Mouse (Mus musculus): ENCODE measurements at regions not wholly inside any gene's neighbourhood (a gene's known extent, or its start where the extent isn't known, plus 50 kb on each side); places are given as distances from the start of the nearest gene placed in this dataset.

DNA sequence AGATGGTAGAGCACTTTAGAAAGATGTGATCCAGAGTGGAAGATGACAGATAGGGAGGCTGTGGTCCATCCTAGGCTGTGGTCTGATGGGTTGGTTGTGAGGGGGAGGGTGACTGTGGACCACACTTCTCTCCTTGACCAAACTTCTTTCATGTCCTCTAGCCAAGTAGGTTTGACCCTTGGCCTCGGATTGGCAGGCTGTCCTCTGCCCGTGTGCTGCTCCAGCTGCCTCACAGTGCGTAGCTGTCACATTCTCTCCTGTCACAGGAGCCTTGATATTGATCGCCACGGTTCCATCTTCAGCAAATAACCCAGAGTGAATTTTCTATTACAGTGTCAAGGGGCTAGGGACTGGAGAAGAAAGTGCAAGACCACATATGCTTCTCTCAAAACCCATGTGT lies 506.9 kb downstream of the Tbc1d22a start:
- no peak for DNase-seq (ENCODE audit: low spot score in 2 of 2)

DNA sequence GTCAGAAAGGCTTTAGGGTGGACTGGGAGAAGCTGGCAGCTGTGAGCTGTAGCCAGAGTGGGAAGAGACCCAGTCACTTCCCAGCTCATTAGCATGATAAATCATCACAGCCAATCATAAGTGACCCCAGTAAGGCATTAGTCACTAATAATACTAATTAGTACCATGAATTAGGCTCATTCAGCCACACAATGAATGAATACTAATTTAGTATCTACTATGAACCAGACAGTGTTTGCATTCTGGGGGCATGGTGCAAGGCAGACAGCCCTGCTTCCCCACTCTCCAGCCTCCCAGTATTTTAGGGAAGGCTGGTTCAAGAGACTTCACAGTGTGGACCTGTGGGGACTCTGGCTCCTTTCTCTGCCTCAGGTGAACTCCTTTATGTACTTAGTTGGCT lies 523.7 kb downstream of the Tbc1d22a start:
- DNase-seq (ENCODE audit: low spot score in 2 of 2): no peak

DNA sequence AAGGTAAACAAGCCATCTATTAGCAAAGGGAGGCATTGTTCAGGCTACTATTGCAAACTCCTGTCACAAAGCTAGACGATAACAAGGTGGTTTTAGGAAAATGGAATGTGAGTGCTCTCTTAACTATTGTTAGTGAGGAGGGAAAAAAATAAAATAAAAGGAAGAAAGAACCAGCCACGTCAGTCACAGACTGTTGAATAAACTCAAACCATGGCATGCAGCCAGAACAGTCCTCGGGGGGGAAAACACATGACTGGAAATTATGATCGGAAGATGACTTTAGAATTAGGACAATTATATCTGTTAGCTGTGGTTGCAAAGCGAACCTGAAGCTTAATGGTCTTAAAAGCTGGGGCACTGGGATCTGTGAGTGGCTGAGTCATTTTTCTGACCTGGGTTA lies 524.1 kb downstream of the Tbc1d22a start:
- no peak for DNase-seq (ENCODE audit: low spot score in 2 of 2)

DNA sequence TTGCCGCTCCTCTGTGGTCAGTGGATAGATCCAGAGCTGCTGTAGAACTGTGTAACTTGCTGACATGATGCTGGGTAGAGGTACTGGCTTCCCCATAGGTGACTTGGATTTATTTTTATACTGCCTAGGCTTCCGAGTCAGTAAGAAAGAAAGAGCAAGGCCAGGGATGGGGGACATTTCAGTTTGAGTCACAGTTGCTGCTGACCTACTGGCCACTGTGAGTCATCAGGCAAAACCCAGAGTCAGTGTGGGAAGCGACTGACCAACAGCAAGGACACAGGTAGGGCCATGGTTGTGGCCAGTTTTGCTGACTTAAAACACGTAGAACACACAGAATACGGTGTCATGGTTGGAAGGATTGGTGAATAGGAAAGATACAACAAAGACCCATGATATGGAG lies 524.5 kb downstream of the Tbc1d22a start:
- DNase-seq (ENCODE audit: low spot score in 2 of 2): no peak

DNA sequence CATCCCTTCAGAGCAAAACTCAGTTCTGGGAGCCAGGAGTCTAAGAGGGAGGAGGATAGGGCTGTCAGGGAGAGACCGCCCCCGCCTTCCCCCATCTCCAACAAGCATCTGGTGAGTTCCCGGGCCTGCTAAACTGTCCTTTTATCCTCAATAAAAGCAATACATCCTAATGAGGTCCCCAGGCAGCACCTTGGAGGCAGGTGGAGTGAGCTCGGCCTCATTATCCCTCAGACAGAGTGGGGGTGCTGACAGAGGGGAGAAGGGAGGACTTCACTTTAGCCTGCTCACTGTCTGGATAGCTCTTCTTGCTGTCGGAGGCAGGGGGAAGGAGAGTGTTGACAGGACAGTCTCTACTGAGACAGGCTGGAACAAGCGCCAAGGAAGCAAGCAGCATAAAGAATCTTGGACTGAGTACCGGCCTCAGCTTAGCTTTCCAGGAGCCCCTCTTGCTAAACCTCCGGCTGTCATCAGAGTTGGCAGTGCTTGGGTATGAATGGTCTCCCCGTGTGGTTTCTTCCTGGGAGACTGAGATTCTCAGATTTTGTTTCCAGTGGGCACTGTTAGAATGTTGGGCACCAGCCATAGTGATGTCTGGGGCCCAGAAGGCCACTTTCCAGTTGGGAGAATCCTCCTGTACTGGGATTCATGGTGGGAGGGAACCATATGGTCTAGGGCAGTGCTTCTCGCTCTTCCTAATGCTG lies 537.3 kb downstream of the Tbc1d22a start:
- DNase-seq (ENCODE audit: low spot score in 2 of 2): peak; percentile 45 to 77

DNA sequence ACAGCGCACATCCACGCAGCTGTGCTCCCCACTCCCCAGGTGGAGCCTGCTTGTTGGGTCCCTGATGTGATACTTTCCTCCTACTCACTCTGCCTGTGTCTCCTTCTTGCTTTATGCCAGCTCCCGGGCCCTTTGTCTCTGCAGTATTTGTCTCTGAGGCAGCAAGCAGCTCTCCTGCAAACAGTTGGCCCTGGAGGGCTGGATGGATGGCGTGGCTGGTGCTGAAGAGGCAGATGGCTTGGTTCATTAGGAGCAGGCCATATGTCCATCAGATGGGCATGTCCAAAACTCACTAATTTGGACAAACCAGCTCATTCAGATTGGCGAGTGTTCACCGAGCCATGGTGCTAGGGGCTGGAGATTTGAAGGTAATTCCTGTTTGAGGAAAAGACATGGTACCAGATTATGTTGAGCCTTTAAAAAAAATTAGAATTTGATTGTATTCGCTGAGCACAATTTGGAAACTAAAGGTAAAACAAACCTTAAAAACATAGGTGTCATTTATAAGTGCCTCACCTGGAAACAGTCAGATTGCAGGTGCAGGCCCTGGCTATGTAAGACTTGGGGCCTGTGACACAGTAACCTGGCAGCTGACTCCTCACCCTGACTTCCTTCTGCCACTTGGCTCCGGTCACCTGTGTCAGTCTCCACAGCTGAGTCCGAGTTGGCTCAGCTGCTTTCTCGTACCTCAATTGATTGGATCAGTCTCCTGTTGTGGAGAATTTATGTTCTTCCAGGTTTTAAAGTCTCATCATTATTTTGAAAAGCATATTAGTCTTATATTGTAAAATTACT lies 549.5 kb downstream of the Tbc1d22a start:
- DNase-seq (ENCODE audit: low spot score in 2 of 2): peak; percentile 9 to 21

DNA sequence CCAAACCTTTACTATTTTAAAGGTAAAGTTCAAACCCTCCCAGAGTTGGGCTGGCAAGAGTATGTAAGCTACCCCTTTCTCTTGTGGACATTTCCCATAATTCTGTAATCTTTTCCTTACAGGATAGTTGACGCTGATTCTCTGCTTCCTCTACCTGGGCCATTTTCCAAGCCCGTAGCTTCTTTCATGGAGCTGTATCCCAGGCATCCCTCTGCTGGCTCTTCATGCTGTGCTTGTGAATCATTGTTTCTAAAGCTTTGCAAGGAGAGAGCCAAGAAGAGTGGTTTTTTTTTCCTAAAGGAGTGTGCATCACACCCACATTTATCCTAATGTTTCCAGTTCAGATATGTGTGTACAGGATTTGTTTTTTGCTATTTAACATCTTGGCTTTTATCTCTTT lies 553.4 kb downstream of the Tbc1d22a start:
- peak in 1 of 2 experiments; percentile 27 for DNase-seq (ENCODE audit: low spot score in 2 of 2)

DNA sequence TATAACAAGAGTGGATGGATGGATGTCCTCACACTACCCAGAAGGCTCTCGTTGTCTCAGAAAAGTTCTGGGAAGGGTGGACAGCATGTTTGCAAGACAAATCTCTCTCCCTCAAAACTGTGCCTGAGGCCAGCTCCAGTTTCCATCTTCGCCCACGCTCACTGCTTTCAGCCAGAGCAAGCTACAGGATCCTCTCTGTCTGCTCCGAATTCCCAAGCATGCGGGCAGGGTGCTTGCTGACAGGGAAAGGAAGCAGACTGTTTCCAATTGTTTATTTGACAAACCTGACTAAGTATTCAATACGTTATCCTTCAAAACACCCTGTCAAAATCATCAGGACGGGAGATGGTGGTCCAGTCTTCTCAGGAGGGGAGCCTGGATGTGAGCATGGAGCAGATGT lies 558.8 kb downstream of the Tbc1d22a start:
- no peak for DNase-seq (ENCODE audit: low spot score in 2 of 2)

DNA sequence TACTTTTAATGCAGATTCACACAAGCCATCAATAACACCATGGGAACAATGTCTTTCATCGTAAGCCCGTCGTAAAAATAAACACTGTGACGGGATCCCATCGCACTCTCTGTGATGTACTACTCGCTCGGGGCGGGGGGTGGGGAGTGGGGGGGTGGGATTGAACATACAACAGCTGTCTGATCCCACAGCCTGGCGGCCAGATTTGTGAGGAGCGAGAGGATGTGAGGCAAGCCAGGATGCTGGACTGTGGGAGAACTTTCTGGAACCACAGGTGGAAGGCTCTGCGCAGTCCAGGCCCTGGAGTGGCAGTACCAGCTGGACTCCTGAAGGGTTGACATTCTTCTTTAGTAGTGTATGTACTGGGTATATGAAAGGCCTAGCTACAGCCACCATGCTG lies 563.7 kb downstream of the Tbc1d22a start:
- no peak for DNase-seq (ENCODE audit: low spot score in 2 of 2)

DNA sequence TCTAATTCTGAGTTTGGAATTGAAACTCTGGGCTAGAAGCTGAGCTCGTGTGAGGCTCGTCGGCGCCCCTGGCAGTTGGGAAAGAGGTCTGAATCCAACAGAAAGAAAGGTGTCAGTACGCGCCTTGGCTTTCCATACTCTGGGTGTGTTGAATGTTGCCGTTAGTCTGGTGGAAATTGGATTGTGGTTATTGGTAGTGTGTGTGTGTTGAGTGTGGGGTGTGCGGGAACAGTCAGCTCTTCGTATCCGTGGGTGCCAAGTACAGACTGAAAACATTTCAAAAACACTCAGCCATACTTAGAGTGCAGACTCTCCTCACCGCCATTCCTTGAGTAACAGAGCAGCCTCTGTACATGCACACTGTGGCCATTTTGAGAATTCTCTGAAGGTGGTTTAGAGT lies 566.9 kb downstream of the Tbc1d22a start:
- no peak for DNase-seq (ENCODE audit: low spot score in 2 of 2)

DNA sequence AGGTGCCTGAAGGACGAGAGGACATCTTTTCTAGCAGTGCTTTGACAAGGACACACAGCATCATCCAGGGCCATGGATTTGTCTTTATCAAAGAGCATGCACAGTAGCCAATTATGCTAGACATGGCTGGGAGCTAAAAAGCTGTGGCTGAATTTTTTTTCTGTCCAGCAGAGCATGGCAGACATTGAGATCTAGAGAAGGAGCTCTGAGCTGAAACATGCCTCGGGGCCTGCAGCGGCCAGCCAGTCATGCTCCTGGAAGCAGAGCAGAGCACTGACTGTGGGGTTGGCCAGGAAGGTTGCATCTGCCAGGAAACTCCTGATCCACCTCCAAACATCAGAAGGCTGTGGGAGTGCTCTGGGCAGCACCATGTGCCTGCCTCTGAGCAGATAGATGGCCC lies 580.5 kb downstream of the Tbc1d22a start:
- no peak for DNase-seq (ENCODE audit: low spot score in 2 of 2)

DNA sequence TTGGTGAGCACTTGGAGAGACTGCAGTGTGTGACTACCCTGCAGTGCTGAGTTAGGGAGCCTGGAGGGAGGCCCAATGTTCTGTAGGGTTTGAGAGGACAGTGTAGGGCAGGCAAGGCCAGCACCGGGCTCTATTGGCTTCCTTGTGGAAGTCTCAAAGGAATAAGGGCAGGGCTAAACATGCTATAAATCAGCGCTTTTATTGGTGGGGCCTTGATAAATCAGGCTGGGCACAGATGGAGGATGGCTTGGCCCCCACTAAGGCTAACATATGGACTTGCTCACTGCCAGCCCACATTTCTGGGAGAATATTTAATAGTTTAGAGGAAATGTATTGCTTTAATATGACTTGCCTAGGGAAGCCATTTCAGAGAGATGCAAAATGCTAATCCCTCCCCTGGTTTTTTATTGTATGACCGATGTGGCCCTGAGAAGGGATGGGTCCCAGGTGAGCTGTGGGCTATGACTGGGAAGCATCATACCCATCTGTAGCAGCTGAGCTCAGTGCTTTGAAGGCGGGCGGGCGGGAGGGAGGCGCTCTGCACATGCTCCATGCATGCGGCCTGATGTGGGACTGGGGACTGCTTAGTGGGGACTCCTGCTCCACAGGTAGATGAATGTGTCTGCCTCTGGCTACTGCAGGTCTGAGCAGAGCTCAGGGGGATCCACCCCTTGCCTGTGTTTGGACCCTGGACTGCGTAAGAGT lies 584.4 kb downstream of the Tbc1d22a start:
- peak in 1 of 2 experiments; percentile 63 for DNase-seq (ENCODE audit: low spot score in 2 of 2)

DNA sequence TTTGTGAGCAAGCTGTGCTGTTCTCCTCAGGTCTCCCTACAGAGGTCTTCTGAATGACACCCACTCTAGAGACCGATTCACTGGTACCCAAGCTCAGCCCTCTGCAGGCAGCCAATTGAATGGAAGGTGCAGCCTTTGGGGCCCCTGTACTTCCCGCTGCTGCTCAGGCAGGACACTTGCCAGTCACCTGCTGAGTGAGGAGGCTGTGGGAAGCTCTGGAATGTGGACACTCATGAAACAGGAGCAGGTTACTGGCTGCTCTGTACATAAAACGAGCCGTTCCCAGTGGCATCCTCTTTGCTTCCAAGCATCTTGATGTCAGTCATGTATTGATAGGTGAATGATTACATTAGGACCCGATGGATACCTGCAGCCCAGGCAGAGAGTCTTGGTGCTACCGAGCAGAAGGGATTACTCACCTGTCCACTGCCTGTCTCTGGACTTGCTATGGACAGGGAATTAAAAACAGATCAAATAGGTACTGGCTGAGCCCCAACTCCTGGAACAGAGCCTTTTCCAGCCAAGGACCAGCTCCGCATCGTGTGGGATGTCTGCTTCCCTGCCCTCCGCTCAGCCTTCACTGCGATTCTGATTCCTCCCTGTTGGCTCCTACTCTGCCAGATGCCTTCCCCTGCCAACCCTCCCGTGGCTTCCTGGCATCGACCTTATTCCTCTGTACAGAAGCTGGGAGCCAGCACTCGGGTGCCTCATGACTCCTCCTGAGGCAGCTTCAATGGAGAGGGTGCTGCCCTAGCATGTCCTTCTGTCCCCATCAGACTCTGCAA lies 593.2 kb downstream of the Tbc1d22a start:
- no peak for DNase-seq (ENCODE audit: low spot score in 2 of 2)

DNA sequence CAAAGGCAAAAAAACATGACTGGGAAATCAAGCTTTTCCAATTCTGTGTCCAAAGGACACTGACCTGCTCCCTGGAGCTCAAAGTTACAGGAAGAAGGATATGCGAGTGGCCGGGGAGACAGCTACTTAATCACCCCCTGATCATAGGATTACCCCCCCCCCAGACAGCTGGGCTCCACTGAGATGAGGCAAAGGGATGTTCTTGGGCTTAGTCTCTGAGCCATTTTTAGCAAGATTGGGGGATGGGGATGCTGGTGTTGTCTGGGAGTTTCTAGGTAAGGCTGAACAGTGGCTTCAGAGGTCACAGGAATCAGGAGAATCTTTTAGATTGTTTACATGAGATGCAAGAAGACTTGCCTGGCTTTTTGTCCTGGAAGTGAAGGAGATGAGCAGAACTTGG lies 597.6 kb downstream of the Tbc1d22a start:
- DNase-seq (ENCODE audit: low spot score in 2 of 2): no peak

DNA sequence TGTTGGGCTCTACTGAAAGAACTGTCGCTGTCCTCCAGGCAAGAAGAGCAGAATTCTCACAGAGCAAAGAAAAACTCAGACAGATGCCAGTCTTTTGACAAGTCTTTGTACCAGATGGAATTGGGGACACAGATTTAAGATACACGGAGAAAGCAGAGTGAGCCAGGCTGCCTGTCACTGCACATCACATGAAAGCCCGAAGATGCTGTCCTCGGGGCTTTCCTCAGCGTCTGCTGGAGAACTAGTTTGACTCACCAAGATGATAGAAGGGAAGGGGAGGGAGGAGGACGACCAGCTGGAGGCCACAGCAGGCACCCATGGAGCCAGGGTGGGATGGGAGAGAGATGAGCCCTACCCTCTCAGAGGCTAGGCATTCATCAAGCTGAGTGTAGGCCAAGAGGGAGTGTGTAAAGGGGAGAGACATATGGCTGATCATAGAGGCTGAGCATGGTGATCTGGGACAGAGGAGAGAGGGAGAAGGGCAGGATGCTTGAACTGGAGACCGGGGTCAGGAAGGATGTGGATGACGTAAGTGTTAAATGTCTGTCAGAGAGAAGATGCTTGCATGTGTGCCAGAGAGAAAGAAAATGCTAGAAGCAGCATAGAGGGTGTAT lies 600.7 kb downstream of the Tbc1d22a start:
- DNase-seq (ENCODE audit: low spot score in 2 of 2): peak; percentile 42 to 67

DNA sequence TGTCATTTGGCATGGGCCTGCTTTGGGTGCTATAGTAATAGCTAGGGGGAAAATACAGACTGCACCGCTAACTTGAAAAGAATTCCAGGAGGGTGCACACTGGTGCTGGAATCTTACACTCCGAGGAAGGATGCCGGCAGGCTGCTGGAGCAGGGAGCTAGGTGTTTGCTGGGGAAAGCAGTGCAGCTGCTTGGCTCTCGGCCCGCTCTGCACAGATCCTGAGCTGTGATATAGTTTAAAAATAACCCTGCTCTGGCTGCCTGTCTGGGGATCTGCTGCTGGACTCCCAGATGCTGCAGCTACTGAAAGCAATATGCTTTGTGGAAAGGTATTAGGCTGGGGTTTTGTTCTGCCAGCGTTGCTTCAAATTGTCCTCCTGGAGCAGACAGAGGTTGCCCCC lies 621.7 kb downstream of the Tbc1d22a start:
- DNase-seq (ENCODE audit: low spot score in 2 of 2): no peak

DNA sequence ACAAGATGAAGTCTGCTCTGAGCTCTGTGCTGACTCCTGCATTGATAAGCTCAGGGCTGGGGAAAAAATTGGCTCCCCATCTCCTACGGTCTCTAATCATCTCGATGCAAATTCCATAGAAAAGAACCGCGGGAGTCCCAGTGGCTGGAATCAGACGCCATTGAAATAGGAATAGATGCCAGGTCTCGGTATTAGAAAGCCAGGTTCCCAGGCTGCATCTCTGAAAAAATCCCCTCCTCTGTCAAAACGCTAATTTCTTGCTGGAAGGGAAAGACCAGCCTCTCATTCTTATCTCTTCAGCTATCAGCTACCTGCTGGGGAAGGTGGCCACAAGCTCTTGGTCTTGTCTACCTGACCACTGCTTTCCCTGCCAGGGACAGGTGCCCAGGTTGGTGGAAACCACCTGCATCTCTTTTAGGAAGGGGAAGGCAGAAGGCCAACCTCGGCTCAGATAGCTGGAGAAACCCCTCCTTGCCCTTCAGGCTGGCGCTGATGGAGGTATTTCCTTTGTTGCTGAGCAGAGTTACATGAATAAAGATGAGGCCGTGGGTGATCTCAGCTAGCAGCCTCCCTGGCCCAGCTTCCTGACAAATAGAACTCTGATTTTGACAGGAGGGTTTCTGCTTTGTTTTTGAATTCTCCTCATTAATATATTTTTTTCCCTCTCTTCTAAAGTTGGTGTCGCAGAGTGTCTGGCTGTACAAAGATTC lies 638.1 kb downstream of the Tbc1d22a start:
- peak in 1 of 2 experiments; percentile 30 for DNase-seq (ENCODE audit: low spot score in 2 of 2)

DNA sequence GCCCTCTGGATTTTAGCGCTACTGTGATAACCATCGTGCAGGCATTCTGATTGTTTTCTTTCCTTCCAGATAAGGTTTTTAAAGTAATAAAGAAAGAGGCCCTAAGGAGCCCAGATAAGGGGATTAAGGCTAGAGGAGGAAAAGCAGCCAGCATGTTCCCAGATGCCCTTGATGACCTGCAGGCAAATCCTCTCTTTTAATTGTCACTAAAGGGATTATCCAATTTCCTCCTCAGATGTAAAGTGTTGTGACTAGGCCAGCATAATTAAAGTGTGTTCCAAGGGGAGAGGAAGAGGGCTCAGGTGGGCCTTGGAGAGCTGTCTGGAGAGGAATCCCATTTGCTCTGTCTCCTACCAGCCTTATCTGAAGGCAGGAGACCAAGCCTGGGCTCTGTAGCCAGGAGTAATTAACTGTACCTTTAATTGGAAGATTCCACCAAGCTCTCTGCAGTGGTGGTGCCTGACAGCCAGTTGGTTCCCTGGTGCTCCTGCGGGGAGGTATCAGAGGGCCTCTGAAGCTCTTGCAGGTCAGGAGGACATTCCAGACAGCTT lies 644.2 kb downstream of the Tbc1d22a start:
- DNase-seq (ENCODE audit: low spot score in 2 of 2): no peak

DNA sequence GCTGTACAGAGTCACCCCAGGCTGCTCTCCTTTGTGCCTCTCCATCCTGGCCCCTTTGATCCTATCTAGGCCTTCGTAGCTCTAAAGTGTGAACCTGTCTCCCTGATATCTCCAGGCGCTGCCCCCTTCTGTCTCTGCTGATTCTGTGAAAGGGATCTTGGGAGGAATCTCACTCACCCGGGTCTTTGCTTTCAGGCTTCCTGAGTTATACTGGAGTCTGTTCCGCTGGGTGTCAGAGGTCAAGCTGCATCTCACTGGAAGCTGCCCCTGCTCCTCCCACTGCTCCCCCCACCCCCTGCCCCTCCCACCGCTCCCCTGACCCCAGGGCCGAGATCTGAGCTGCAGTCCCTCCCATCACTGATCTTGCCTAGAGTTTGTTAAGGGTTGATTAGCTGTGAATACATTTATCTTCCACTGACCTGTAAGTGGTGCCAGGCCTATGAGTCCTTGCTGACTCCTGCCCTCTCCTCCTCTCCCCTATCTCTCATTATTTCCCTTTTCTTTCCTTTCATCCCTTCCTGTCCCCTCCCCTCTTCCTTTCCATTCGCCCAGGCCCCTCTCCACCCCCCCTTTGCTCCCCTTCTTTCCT lies 661.6 kb downstream of the Tbc1d22a start:
- DNase-seq (ENCODE audit: low spot score in 2 of 2): no peak

DNA sequence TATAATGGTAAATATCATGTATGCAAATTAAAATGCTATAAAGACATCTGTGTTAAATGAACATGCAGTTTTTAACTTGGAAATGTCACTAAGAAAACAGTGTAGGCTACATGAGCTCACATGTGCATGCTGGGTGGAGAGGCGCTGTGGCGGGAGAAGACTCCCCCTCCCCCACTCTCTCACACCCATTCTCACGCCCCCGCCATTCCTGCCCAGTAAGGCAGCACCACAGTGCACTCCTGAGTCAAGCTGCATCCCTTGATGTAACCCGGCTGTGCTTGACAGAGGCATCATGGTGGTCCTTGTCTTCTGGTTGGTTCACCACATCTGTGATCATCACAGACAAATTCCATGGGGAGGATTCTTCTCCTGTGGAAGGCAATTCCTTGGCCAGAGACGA lies 647.1 kb upstream of the Fam19a5 start:
- no peak for DNase-seq (ENCODE audit: low spot score in 2 of 2)

Data from layer of hippocampus, adult 18-20 months (tissue).